Mouse (Mus musculus): ENCODE data around the gene Cbr2. TPM values are rescaled to one million over a fixed set of nuclear protein-coding genes. Genes with fewer than 3 reads are reported as not detected.

The Cbr2 gene
- total and polyA plus RNA-seq, 3 experiments: not detected

- no peak overlapping the region for H3K4me3 ChIP-seq (ENCODE audit: control insufficient read depth in 1 of 2, insufficient read depth in 1 of 2, low read depth in 2 of 2, low read length in 2 of 2)
- H3K27ac ChIP-seq (ENCODE audit: control insufficient read depth, low read depth, low read length): no peak overlapping the region
- DNase-seq (ENCODE audit: low read depth, low spot score): no peak
- peaks cover 0 to 4% of the 10 kb centered on the region in 2 experiments; a peak in 1 of 4 replicates for H3K4me1 ChIP-seq (ENCODE audit: control insufficient read depth in 1 of 2, insufficient read depth in 2 of 2, low read length in 2 of 2)
- H3K79me2 ChIP-seq (ENCODE audit: control insufficient read depth, insufficient read depth, low read length, poor library complexity): no peaks in the 10 kb centered on the region
- H3K9ac ChIP-seq (ENCODE audit: control insufficient read depth, low read depth, low read length, poor library complexity, severe bottlenecking): no peak overlapping the region
- H3K27me3 ChIP-seq (ENCODE audit: control insufficient read depth in 1 of 2, insufficient read depth in 2 of 2, low read length in 2 of 2): no peaks in the 10 kb centered on the region; a peak in 1 of 4 replicates
- H3K36me3 ChIP-seq (ENCODE audit: control insufficient read depth in 1 of 2, insufficient read depth in 2 of 2, low read length in 2 of 2): no peaks in the 10 kb centered on the region
- H3K9me3 ChIP-seq (replicated peaks; ENCODE audit: insufficient read depth, low read length): no peaks in the 10 kb centered on the region
- TF ChIP-seq ZC3H11A (IDR thresholded peaks at IDR 0.05; ENCODE audit: low read depth, low read length) (no peak), TAL1 (IDR thresholded peaks at IDR 0.05; ENCODE audit: low read length) (no peak), ETS1 (IDR thresholded peaks at IDR 0.05; ENCODE audit: low read depth, low read length) (no peak), BHLHE40 (IDR thresholded peaks at IDR 0.05; ENCODE audit: borderline replicate concordance, low read depth, low read length) (no peak), UBTF (IDR thresholded peaks at IDR 0.05; ENCODE audit: borderline replicate concordance, insufficient read depth, low read depth, low read length) (no peak), CHD1 (IDR thresholded peaks at IDR 0.05; ENCODE audit: low read depth, low read length) (no peak), KAT2A (conservative IDR thresholded peaks at IDR 0.05; ENCODE audit: low read depth, low read length) (no peak), POLR2AphosphoS2 (IDR thresholded peaks at IDR 0.05; ENCODE audit: low read length) (no peak), HCFC1 (IDR thresholded peaks at IDR 0.05; ENCODE audit: low read depth, low read length) (no peak)
Observed at GRCm38 (mm10) chr11:120728530-120729240, 3.2 kb downstream of the Cbr2 start.

GRCm38 (mm10) chr11:120727564-120727963, 4.3 kb downstream of the Cbr2 start:
- no peak for DNase-seq (ENCODE audit: low read depth, low spot score)
- no peaks in the 10 kb centered on the region for H3K9me3 ChIP-seq (replicated peaks; ENCODE audit: insufficient read depth, low read length)
- H3K9ac ChIP-seq (ENCODE audit: control insufficient read depth, low read depth, low read length, poor library complexity, severe bottlenecking): peak overlapping the region; percentile 21; the same call in 1 of the 2 replicates
- H3K4me1 ChIP-seq (ENCODE audit: control insufficient read depth in 1 of 2, insufficient read depth in 2 of 2, low read length in 2 of 2): peaks cover 0 to 4% of the 10 kb centered on the region in 2 experiments; a peak in 1 of 4 replicates
- no peaks in the 10 kb centered on the region for H3K36me3 ChIP-seq (ENCODE audit: control insufficient read depth in 1 of 2, insufficient read depth in 2 of 2, low read length in 2 of 2)
- no peak for TF ChIP-seq BHLHE40 (IDR thresholded peaks at IDR 0.05; ENCODE audit: borderline replicate concordance, low read depth, low read length)
- no peak for TF ChIP-seq USF1 (IDR thresholded peaks at IDR 0.05; ENCODE audit: low read depth, low read length)
- TF ChIP-seq SIN3A (IDR thresholded peaks at IDR 0.05; ENCODE audit: low read length): no peak
- no peak for TF ChIP-seq POLR2AphosphoS5 (IDR thresholded peaks at IDR 0.05; ENCODE audit: borderline replicate concordance, low read depth, low read length)
- no peak for TF ChIP-seq ZC3H11A (IDR thresholded peaks at IDR 0.05; ENCODE audit: low read depth, low read length)
- TF ChIP-seq EP300 (IDR thresholded peaks at IDR 0.05; ENCODE audit: low read depth in 1 of 2, low read length in 2 of 2): no peak
- TF ChIP-seq TBP (IDR thresholded peaks at IDR 0.05; ENCODE audit: low read depth, low read length): no peak
- TF ChIP-seq ZMIZ1 (IDR thresholded peaks at IDR 0.05; ENCODE audit: low read depth, low read length): no peak
- no peak for TF ChIP-seq SMC3 (IDR thresholded peaks at IDR 0.05; ENCODE audit: low read depth, low read length)
- TF ChIP-seq MYC (IDR thresholded peaks at IDR 0.05; ENCODE audit: low read depth, low read length): no peak
- no peak for TF ChIP-seq ETS1 (IDR thresholded peaks at IDR 0.05; ENCODE audit: low read depth, low read length)
- TF ChIP-seq POLR2AphosphoS2 (IDR thresholded peaks at IDR 0.05; ENCODE audit: low read length): no peak
- no peak for TF ChIP-seq POLR2A (IDR thresholded peaks at IDR 0.05; ENCODE audit: control insufficient read depth in 1 of 2, insufficient read depth in 1 of 2, low read depth in 1 of 2, low read length in 2 of 2, poor library complexity in 1 of 2)
- TF ChIP-seq ZNF384 (IDR thresholded peaks at IDR 0.05; ENCODE audit: low read depth, low read length): no peak
- TF ChIP-seq JUND (IDR thresholded peaks at IDR 0.05; ENCODE audit: low read depth, low read length): no peak
- TF ChIP-seq UBTF (IDR thresholded peaks at IDR 0.05; ENCODE audit: borderline replicate concordance, insufficient read depth, low read depth, low read length): no peak
- TF ChIP-seq GABPA (IDR thresholded peaks at IDR 0.05; ENCODE audit: low read depth, low read length): no peak
- TF ChIP-seq NRF1 (IDR thresholded peaks at IDR 0.05; ENCODE audit: insufficient read depth, low read depth, low read length, poor library complexity, severe bottlenecking): no peak
- no peak for TF ChIP-seq USF2 (IDR thresholded peaks at IDR 0.05; ENCODE audit: borderline replicate concordance in 1 of 2, insufficient read depth in 1 of 2, low read depth in 1 of 2, low read length in 2 of 2)
- H3K27ac ChIP-seq (ENCODE audit: control insufficient read depth, low read depth, low read length): no peak overlapping the region
- peak overlapping the region; percentile 34 to 92; a peak in 2 of 4 replicates for H3K4me3 ChIP-seq (ENCODE audit: control insufficient read depth in 1 of 2, insufficient read depth in 1 of 2, low read depth in 2 of 2, low read length in 2 of 2)
- no peaks in the 10 kb centered on the region; a peak in 1 of 4 replicates for H3K27me3 ChIP-seq (ENCODE audit: control insufficient read depth in 1 of 2, insufficient read depth in 2 of 2, low read length in 2 of 2)
- no peaks in the 10 kb centered on the region for H3K79me2 ChIP-seq (ENCODE audit: control insufficient read depth, insufficient read depth, low read length, poor library complexity)
